Mouse (Mus musculus) cerebellum, postnatal 36 days (tissue): ENCODE measurements around the gene Ptpn6.
A peak's percentile ranks its signal among the peaks of the same experiment; 100 is the strongest.

Experiments used
- DNase-seq, 2 experiments: peaks; one replicate each; pipeline ENCODE4 v3.0.0; 2021 to 2022; ENCODE audit warnings: mixed read lengths in 2 of 2

Ptpn6 gene

GRCm38 (mm10) chr6:124729850-124730705 lies 8.4 kb downstream of the Ptpn6 start:
- no peak for DNase-seq

- DNase-seq: no peak
These were observed 9.9 kb downstream of the Ptpn6 start for GRCm38 (mm10) chr6:124728621-124729020.

GRCm38 (mm10) chr6:124724472-124724871 lies 14.0 kb downstream of the Ptpn6 start:
- DNase-seq: no peak

GRCm38 (mm10) chr6:124723541-124723940 lies 15.0 kb downstream of the Ptpn6 start:
- no peak for DNase-seq

GRCm38 (mm10) chr6:124722876-124723473 lies 15.5 kb downstream of the Ptpn6 start:
- DNase-seq: no peak

- DNase-seq: no peak
These were observed 17.6 kb downstream of the Ptpn6 start for GRCm38 (mm10) chr6:124720904-124721303.

GRCm38 (mm10) chr6:124719354-124719978 lies 19.0 kb downstream of the Ptpn6 start:
- DNase-seq: no peak

GRCm38 (mm10) chr6:124718703-124719102 lies 19.8 kb downstream of the Ptpn6 start:
- DNase-seq: no peak

- no peak for DNase-seq
These were observed 20.5 kb downstream of the Ptpn6 start for GRCm38 (mm10) chr6:124717968-124718367.

GRCm38 (mm10) chr6:124716864-124717490 lies 21.5 kb downstream of the Ptpn6 start:
- peak; percentile 32 to 42 for DNase-seq

- no peak for DNase-seq
These were observed 25.6 kb downstream of the Ptpn6 start for GRCm38 (mm10) chr6:124712918-124713317.

GRCm38 (mm10) chr6:124711824-124712782 lies 26.4 kb downstream of the Ptpn6 start, which contains the start of the genes Emg1 and Phb2:
Gene Emg1 (minus strand): TSS chr6:124712178.
Gene Phb2 (plus strand): TSS chr6:124712336.
- peak; percentile 96 to 97 for DNase-seq

GRCm38 (mm10) chr6:124708289-124708889 lies 30.1 kb downstream of the Ptpn6 start:
- no peak for DNase-seq

- DNase-seq: no peak
These were observed 32.4 kb downstream of the Ptpn6 start for GRCm38 (mm10) chr6:124706061-124706627.

GRCm38 (mm10) chr6:124704417-124704816 lies 34.1 kb downstream of the Ptpn6 start:
- DNase-seq: no peak

GRCm38 (mm10) chr6:124703789-124704188 lies 34.7 kb downstream of the Ptpn6 start:
- no peak for DNase-seq

- DNase-seq: peak; percentile 71 to 77
These were observed 35.8 kb downstream of the Ptpn6 start for GRCm38 (mm10) chr6:124702784-124703103.

GRCm38 (mm10) chr6:124702102-124702783 lies 36.3 kb downstream of the Ptpn6 start:
- no peak for DNase-seq

- no peak for DNase-seq
These were observed 37.2 kb downstream of the Ptpn6 start for GRCm38 (mm10) chr6:124701338-124701737.

GRCm38 (mm10) chr6:124699962-124700610 lies 38.4 kb downstream of the Ptpn6 start:
- DNase-seq: peak in 1 of 2 experiments; percentile 40
